Mouse (Mus musculus) heart, postnatal 0 days (tissue): ENCODE measurements around the gene Kif5a.

Experiments used
- CTCF ChIP-seq: IDR thresholded peaks from 2 replicates; pipeline ENCODE4 v1.5.1; 2016; ENCODE audit warnings: antibody characterized with exemption, control low read depth, low read depth
- EP300 ChIP-seq: IDR thresholded peaks from 2 replicates; pipeline ENCODE4 v1.6.1; 2016; ENCODE audit warnings: antibody characterized with exemption, low read depth

DNA sequence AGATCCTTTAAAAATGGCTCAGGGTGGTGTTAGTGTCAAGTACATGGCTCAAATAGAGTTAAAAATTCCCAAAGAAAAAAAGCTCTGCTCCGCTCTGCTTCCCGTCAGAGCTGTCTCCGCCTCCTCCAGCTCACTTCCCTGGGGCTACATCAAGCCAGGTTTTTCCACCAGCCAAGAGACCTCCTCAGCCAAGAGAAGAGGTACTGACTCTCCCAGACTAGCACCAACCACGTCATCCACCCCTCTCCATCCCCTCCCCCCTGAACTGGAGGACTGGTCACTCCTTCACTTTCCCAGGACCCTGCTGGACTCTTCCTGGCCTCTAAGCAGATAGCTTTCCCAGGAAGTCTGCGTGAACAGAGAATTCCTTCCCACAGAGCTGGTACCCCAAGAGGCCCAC, 66.8 kb downstream of the Kif5a start:
- TF ChIP-seq EP300 (no peak), CTCF (no peak)
